Mouse (Mus musculus): ENCODE measurements around the gene G3bp2. TPM values are rescaled to one million over a fixed set of nuclear protein-coding genes. Genes with fewer than 3 reads are reported as not detected.
A peak's percentile ranks its signal among the peaks of the same experiment; 100 is the strongest.
"Not testable (repeated sequence)": the region's sequence is repeated elsewhere in the genome, so short reads cannot be mapped to it uniquely, and the experiment has no call there.

Gene G3bp2
- total RNA-seq (2017), result 120 and 126 TPM in 2 replicates

DNA sequence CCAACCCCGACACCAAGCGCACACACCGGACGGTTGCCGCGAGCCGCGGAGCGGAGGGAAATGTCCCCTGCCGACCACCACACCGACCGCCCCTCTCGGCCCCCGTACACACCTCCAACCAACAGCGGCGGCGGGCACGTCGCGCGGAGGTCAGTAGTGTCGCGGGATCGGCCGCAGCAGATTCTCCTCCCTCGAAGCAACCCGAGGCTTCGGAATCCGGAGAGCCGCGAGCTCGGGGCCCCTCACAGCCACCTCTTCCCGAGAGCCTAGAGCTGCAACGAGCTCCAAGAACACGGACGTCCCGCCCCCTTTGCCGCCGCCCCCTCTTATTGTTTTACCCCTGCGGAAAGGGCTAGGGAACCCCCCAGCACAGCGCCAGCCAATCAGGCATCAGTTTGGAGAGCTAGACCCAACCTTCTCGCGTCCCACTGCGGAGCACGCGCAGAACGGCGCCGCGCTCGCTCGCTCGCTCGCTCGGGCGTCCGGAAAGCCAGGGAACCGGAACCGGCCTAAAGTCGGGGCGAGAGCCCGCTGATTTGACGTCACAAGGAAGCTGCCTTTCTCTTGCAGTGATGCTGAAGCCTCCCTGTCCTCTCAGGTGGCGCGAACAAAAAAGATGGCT lies at the start of gene G3bp2:
Gene G3bp2, minus strand, starts transcription at position 303 of the 622 bp plus-strand sequence.
- ATAC-seq (replicated peaks; ENCODE audit: low read depth, poor library complexity, severe bottlenecking), result peak; percentile 92

DNA sequence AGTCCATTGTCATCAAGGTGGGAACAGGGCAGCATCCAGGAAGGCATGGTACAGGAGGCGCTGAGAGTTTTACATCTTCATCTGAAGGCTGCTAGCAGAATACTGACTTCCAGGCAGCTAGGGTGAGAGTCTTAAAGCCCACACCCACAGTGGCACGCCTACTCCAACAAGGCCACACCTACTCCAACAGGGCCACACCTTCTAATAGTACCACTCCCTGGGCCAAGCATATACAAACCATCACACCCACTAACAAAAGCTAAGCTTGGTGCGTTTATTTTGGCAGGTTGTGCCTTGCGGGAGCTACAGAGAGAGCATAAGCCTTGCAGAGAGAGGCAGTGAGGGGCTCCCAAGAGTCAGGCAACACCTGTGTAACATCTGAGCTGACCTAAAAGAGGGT lies 49.5 kb upstream of the G3bp2 start:
- not testable (repeated sequence) for ATAC-seq (replicated peaks; ENCODE audit: low read depth, poor library complexity, severe bottlenecking)

DNA sequence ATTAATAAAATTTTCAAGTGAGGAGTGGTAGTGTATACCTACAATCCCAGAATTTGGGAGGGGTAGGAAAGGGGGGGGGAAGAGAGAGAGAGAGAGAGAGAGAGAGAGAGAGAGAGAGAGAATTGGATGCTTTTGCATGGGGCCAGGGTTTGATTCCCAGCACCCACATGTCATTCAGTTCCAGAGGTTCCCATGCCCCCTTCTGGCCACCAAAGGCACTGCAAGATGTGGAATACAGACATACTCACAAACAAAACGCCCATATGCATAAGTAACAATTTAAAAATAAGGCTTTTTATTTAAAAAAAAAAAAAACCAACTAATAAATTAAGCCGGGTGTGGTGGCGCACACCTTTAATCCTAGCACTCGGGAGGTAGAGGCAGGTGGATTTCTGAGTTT lies 48.6 kb upstream of the G3bp2 start:
- ATAC-seq (replicated peaks; ENCODE audit: low read depth, poor library complexity, severe bottlenecking), result no peak

DNA sequence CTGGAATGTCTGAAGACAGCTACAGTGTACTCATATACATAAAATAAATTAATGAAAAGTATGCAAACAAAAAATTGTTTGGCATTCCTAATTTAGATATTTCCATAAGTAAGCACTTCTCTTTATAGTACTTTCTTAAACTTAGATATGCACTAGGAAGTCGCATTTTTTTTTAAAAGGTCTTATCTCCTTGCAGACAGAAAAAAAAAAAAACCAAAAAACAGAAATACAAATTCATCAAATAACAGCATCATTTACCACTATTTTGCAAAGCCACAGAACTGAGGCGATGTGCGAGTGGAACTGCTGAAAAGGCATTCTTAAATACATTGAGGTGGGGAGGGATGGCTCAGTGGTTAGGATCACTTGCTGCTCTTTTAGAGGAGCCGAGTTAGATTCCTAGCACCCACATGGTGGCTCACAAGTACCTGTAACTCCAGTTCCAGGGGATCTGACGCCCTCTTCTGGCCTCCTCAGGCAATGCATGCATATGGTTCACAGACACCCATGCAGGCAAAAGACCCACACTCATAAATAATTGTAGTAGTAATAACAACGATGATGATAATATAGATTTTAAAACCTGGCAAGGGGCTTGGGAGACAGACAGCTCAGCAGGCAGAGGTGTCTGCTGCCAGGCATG lies 46.6 kb upstream of the G3bp2 start:
- ATAC-seq (replicated peaks; ENCODE audit: low read depth, poor library complexity, severe bottlenecking), result no peak

DNA sequence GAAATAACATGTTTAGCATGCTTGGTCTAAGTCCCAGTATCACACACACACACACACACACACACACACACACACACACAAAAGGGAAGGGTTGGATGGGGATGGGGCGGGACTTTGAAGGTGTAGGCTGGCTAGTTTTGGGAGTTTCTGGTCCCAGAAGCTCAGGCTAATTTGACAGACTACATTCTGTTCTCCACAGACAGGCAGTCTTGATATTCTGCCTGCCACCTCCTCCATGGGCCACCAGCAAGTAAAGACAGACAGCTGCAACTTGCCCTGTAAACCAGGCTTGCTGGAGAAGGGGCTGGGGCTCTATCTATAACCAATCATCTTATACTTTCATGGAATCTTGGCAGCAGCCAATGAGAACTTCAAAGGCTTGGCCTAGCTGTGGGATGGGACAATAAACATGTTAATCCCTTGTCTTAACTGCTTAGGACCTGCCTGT lies 45.8 kb upstream of the G3bp2 start:
- ATAC-seq (replicated peaks; ENCODE audit: low read depth, poor library complexity, severe bottlenecking), result no peak

DNA sequence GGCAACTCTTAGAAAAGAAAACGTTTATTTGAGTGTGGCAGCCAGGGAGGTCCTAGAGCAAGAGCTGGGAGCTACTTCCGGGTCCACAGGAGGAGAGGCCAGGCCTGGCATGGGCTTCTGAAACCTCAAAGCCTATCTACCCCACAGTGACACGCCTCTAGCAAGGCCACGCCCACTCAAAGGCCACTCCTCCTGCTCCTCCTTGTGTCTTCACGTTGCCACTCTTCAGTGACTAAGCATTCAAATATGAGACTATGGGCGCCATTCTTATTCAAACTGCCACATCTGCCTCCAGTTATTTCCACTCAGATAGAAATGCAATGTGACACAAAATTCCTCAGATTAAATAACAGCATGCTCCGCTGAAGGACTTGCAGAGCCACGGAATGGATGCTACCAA lies 45.1 kb upstream of the G3bp2 start:
- ATAC-seq (replicated peaks; ENCODE audit: low read depth, poor library complexity, severe bottlenecking), result peak; percentile 96

DNA sequence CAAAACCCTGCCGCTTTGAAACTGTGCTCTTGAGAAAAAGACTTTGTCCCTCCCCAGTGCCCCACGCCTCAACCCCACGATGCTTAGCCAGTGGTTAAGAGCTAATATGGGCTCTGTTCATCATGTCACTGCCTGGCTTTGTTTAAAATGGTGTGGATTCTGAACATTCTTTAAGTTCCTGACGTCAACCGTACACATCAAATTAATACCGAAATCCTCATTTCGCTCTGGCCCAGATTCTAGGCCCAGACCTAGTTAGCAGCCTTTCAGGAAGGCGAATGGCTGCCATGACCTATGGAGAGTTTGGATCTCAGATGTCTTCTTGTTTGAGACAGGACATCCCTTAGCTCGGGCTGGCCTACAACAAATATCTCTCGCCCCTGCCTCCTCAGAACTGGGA lies 44.2 kb upstream of the G3bp2 start:
- no peak for ATAC-seq (replicated peaks; ENCODE audit: low read depth, poor library complexity, severe bottlenecking)

DNA sequence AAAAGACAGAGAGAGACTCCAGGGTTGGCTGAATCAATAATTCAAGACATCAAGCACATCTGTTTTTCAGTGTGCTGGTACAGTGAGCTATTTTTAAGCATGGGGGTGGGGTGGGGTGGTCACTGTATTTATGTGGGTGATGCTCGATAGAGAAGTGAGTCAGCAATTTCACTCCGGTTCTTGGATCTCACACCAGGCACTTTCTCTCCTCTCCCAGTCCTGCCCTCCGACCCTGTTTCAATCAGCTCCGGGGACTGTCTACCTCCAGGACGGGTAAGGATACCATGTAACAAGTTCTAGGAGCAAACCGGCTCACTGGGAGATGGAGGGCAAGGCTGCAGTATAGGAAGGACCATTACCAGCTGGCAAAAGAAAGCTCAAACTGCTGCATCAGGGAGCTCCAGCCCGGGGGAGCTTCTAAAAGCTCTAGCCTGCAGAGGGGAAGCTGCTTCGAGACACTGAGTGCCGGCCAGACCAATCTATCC lies 43.7 kb upstream of the G3bp2 start:
- ATAC-seq (replicated peaks; ENCODE audit: low read depth, poor library complexity, severe bottlenecking), result peak; percentile 74

GRCm38 (mm10) chr5:92125446-92125845 lies 41.9 kb upstream of the G3bp2 start:
- ATAC-seq (replicated peaks; ENCODE audit: low read depth, poor library complexity, severe bottlenecking), result no peak

- ATAC-seq (replicated peaks; ENCODE audit: low read depth, poor library complexity, severe bottlenecking), result no peak
Measured at GRCm38 (mm10) chr5:92121636-92122035, 38.1 kb upstream of the G3bp2 start.

DNA sequence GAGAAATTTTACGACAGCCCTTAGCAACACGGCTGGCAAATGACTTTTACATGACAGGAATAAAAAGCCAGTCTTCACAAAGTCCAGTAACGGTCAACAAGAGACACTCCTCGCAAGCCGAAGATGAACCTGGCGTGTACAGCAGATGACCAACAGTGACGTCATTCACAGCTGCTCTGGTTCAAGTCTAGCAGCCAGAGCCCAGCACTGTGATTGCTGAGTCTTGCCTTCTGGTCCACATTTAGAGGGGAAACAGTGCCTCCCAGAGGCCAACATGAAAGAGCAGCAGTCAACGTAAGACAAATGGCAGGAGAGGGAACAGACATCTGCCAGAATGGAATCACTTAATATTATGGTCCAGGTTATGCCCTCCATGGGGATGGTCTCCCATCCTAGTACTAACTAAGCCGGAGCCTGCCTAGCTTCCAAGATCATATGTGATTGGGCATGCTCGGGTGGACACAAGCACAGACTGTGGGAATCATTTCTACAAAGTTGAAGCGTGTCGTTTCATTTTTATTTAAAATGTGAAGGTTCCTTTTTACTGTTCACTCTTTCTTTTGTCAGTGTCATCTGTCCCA lies 34.4 kb upstream of the G3bp2 start:
- peak; percentile 94 for ATAC-seq (replicated peaks; ENCODE audit: low read depth, poor library complexity, severe bottlenecking)

DNA sequence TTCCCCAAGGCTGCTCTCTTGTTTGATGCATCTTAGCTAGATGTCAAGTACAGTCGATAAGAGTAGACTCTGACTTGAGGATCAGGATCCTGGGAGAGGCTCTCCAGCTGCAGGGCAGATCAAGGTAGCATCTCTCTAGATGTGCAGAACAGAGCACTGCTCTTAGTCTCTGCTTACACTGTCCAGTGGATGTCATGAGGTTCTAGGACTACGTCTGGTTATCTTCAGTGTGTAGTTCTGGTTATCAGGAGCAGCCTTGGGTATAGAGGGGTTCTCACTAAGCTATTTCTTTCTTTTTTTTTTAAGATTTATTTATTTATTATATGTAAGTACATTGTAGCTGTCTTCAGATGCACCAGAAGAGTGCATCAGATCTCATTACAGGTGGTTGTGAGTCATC lies 31.4 kb upstream of the G3bp2 start:
- no peak for ATAC-seq (replicated peaks; ENCODE audit: low read depth, poor library complexity, severe bottlenecking)

DNA sequence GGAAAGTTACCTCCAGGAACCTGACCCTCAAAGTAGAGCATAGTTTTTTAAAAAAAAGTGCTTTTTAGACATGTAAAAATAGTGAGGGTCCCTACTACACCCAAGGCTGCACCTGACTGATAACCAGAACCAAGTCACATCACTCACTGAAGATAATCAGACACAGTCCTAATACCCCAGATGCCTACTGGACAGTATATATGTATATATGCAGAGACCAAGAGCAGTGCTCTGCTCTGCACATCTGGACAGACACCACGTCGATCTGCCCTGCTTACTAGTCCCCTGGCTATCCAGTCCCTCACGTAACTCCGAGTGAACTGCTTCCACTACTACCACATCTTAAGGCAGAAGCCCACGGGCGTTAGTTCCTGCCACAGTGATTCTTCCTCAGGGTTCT lies 30.7 kb upstream of the G3bp2 start:
- ATAC-seq (replicated peaks; ENCODE audit: low read depth, poor library complexity, severe bottlenecking), result no peak

DNA sequence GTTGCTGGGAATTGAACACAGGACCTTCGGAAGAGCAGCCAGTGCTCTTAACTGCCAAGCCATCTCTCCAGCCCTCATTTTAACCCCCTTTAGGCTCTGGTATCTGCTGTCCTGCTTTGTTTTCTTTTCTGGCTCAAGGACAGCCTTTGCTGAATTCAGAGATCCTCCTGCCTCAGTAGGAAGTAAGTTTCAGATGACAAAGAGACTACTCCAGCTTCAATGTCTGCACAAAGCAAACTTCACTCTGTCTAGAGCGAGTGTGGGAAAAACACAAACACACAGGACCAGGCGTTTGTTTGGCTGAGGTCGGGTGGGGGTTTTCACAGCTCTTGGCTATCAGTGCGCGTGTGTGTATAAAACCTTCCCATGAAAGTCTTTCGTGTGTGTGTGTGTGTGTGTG lies 30.0 kb upstream of the G3bp2 start:
- no peak for ATAC-seq (replicated peaks; ENCODE audit: low read depth, poor library complexity, severe bottlenecking)

DNA sequence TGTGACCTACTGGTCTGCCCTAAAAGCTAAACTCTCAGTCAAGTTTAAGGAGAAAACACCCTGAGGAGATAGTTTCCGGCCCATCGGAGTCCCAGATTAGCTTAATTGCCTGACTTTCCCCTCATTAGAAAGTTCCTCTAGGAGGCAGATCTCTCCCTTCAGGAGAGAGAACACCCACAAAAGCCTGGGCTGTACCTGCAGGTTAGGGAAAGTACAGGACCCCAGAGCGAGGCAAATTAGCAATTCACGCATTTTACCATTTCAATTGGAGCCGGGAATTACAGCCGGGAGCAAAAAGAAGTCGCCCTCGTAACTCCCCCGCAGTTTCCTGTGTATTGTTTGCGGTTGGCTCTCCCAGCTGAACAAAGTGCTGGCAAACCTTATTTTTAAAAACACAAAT lies 29.1 kb upstream of the G3bp2 start:
- 0 out of 2 replicates have a peak, but pooled peaks have one; percentile 15 for ATAC-seq (replicated peaks; ENCODE audit: low read depth, poor library complexity, severe bottlenecking)

- ATAC-seq (replicated peaks; ENCODE audit: low read depth, poor library complexity, severe bottlenecking), result no peak
Measured at GRCm38 (mm10) chr5:92112175-92112574, 28.7 kb upstream of the G3bp2 start.

GRCm38 (mm10) chr5:92110818-92111355 lies 27.4 kb upstream of the G3bp2 start:
- ATAC-seq (replicated peaks; ENCODE audit: low read depth, poor library complexity, severe bottlenecking), result no peak

DNA sequence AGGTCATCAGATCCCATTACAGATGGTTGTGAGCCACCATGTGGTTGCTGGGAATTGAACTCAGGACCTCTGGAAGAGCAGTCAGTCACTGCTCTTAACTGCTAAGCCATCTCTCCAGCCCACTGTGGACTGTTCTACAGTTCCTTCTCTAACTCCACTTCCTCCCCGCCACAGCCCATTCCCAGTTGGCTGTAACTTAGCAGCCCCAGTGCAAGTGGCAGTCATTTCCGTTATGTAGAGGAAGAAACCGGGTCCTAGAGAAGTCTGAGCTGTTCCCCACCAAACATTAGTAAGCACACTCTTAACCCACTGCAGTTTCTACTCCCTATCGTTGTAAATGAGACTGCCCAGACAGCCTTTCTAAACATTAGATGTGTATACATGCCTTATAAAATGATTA lies 23.8 kb upstream of the G3bp2 start:
- peak; percentile 72 for ATAC-seq (replicated peaks; ENCODE audit: low read depth, poor library complexity, severe bottlenecking)

DNA sequence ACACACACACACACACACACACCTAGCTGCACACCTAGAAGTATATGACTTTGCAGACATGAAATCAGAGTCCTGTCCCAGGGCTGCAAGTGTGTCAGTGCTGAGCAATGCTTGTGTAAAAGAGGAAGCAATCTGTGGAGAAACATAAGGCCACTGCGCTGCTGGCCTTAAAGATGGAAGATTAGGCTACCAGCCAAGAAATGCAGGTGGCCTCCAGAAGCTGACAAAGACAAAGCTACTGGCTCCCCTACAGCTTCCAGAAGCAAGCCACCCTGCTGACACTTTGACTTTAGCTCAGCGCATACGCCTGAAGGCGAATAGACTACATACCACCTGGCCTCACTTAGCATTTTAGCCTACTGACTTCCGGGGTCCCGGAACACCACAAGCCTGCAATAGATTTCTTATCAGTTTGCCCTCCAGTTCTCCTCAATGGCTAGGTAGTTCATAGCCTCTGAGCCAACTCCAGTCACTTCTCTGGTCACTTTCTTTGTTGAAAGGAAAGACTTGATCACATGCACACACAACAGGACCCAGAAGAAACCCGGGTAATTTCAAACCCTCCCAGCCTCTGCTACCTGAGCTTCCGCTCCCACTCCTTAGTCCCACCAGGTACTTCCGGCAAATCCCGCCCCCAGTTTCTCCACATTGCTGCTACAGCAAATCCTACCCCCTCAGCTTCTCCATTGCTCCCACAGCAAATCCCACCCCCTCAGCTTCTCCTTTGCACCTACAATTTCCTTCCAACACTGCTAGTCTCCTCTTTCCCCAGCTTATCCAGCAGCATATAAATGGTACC lies 23.0 kb upstream of the G3bp2 start:
- peak; percentile 88 for ATAC-seq (replicated peaks; ENCODE audit: low read depth, poor library complexity, severe bottlenecking)

DNA sequence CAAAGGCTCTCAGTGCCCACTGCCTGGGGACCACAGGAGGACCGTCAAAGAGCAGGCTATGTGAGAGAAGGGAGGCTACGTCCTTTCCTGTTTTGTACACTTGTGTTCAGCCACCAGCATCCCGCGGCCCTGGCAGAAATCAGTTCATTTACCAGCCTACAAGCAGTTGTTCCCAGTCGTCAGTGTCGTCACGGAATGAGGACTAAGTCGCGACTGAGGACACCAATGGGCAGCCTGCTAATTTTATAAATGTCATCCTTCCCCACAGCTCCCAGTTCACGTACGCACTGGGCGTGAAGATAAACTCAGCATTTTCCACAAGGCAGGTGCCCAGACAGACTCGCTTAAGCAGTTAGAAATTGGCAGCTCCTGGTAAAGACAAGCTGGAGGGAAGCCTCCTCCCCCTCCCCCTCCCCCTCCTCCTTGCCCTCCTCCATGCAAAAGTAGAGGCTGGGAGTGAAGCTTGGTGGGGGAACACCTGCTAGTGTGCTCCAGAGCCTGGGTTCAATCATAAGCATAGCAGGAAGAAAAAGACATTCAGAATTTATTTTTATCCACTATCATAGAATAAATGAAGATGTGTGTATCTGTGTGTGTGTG lies 20.4 kb upstream of the G3bp2 start:
- no peak for ATAC-seq (replicated peaks; ENCODE audit: low read depth, poor library complexity, severe bottlenecking)
